Mouse (Mus musculus) gastrocnemius, postnatal 4 days (tissue): ENCODE measurements around the gene Gabarapl2. TPM values are rescaled to one million over a fixed set of nuclear protein-coding genes. Genes with fewer than 3 reads are reported as not detected.
"Not testable (repeated sequence)": the region's sequence is repeated elsewhere in the genome, so short reads cannot be mapped to it uniquely, and the experiment has no call there.

Experiments
- DNase-seq, 2 experiments: peaks; one replicate each; pipeline ENCODE4 v3.0.0; 2021 to 2022; ENCODE audit warnings: low spot score in 2 of 2, mixed read lengths in 2 of 2
- total RNA-seq, 2 experiments: library from RNA; stranded (reverse); gene quantifications; 2 replicates each; pipeline ENCODE4 v1.2.3; 2021

Gene Gabarapl2
- total RNA-seq, 2 experiments from 2014 or later: 72.7 to 74.9 TPM

GRCm38 (mm10) chr8:111933348-111934076 is 7.0 kb upstream of the Gabarapl2 start, which contains the start of gene Tmem231:
Gene Tmem231, minus strand, starts transcription at chr8:111933881.
- peak; percentile 73 to 86 for DNase-seq

DNA sequence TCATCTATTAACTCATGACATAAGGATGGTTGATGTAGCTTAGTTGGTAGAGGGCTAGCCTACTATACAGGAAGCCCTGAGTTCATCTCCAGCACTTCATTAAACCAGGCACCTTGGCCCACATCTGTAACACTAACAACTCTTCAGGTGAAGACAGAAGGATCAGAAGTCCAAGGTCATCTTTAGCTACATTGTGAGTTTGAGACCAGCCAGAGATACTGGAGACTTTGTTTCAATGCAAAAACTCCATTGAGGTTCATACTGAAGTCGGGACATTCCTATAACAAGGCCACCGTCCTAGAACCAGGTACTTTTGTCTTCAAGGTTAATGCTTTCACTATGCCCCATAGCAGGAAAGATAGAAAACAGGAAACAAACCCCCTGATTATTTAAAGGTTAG is 6.3 kb upstream of the Gabarapl2 start:
- DNase-seq: no peak

DNA sequence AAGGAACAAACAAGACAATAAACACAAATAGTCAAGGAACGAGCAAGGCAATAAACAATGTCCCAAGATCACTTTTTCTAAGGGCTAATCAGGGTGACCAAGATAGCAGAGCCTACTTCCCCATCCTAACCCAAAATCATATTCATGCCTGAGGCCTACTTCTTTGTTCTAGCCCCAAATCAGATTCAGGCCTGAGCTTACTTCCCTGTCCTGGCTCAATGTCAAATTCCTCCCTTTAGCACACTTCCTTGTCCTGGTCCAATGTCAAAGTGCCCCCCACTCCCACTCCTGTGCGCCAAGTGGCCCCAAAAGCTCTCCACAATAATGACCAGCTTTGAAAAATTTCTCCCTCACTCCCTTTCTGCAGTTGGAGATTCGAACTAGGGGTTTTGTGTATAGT is 3.3 kb upstream of the Gabarapl2 start:
- no peak for DNase-seq

DNA sequence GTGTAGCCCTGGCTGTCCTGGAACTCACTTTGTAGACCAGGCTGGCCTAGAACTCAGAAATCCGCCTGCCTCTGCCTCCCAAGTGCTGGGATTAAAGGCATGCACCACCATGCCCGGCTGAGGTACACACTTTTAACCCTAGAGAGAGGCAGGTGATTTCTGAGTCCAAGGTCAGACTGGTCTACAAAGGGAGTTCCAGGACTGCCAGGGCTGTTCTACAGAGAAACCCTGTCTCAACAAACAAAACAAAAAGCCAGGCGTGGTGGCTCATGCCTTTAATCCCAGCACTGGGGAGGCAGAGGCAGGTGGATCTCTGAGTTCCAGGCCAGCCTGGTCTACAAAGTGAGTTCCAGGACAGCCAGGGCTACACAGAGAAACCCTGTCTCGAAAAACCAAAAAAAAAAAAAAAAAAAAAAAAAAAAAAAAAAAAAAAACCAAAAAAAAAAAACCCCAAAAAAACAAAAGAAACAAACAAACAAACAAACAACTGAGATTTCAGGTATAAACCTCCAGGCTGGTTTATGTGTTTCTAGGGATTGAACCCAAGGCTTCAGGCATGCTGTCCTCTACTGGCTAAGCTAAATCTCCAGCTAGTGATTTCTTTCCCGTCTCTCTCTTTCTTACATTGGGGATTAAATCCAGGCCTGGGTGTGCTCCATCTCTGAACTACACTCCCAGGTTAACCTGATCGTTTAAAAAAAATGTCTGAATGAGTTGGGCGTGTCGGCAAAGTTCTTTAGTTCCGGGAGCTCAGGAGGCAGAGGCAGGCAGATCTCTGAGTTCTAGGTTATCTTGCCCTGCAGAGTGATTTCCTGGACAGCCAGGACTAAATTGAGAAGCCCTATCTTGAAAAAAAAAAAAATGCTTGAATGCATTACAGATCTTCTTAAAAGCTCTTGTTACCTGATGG is 2.2 kb upstream of the Gabarapl2 start:
- DNase-seq: not testable (repeated sequence)

DNA sequence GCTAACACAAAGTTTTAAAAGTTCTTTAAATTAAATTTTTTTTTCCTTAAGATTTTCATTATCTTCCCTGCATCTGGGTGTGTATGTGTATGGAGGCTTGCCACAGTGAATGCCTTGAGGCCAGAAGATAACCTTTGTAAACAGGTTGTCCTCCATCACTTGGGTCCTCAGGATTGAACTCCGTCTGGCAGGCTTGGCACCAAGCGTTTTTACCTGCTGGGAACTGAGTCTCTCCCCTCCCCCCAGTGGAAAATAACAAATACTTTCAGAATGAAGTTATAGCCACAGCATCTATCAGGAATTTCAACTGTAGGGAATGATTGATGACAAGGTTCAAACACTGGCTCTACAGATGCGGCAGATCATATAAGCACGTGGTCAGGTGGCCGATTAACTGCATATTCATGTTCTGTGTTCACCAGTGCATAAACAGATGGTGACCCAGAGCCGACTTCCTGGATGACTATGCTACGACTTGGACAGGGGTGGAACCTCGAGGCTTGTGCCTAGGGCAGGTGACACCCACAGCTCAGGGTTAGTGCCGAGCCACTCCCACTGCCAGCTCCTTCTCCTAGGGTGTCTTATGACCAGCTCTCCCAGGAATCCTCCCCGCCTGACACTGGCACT is 874 bp upstream of the Gabarapl2 start:
- DNase-seq: no peak

GRCm38 (mm10) chr8:111941101-111941454 is 575 bp downstream of the Gabarapl2 start:
- DNase-seq: peak; percentile 27 to 44

GRCm38 (mm10) chr8:111943544-111943943 is 3.0 kb downstream of the Gabarapl2 start:
- DNase-seq: no peak

DNA sequence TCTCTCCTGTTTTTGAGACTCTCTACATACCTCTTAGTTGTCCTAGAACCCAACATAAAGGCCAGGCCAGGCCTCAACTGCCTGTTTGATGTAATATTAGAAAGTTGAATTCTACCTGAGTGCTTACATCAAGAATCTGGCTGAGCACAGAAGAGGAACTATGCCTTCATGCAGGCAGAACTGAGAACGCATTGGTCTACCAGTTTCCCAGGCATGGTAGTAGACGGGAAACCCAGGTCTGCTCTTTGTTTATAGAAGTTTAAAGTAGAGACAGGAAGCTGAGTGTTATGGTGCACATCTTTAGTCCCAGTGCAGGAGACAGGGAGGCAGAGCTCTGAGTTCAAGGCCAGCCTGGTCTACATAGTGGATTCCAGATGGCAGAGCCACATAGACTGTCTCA is 6.6 kb downstream of the Gabarapl2 start:
- DNase-seq: no peak

- no peak for DNase-seq
Observed at GRCm38 (mm10) chr8:111947954-111948353, 7.5 kb downstream of the Gabarapl2 start.

- no peak for DNase-seq
Observed at GRCm38 (mm10) chr8:111950846-111951245, 10.3 kb downstream of the Gabarapl2 start.

DNA sequence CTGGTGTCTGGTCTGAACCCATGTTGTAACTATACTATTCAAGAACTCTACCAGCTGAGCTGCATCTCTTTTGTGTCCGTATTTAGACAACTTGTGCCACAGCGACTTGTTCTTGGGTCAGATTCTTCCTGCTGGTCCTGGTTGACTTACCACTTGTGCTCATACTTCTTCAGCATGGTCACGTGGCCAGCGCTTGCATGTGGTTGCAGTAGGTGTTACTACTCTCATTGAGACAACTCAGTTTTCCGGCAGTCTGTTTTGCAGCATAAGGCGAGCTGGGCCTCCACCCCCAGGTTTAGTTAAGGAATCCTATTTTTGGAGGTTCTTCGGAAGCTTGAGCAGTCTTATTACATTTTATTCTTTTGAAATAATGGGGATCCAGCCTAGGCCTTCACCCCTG is 10.8 kb downstream of the Gabarapl2 start:
- DNase-seq: no peak

GRCm38 (mm10) chr8:111951936-111952335 is 11.4 kb downstream of the Gabarapl2 start:
- DNase-seq: no peak

- no peak for DNase-seq
Observed at GRCm38 (mm10) chr8:111954844-111955594, 14.5 kb downstream of the Gabarapl2 start.

DNA sequence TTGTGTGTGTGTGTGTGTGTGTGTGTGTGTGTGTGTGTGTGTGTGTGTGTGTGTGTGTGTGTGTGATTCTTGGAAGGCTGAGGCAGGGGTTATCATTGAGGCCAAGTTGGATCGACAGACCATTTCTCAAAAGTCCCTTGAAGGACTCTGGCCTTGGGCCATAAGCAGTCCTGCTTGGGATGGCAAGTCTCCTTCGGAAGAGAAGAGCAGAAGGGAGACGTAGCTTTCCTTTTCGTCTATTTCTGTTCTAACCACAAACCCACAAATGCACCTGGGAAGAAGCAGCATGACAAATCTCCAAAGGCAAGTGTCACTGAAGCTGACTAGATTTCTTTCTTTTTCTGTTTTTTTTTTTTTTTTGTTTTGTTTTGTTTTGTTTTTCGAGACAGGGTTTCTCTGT is 15.4 kb downstream of the Gabarapl2 start:
- DNase-seq: no peak

- no peak for DNase-seq
Observed at GRCm38 (mm10) chr8:111957231-111957630, 16.7 kb downstream of the Gabarapl2 start.

GRCm38 (mm10) chr8:111960591-111961321 is 20.3 kb downstream of the Gabarapl2 start:
- no peak for DNase-seq

GRCm38 (mm10) chr8:111961330-111961729 is 20.8 kb downstream of the Gabarapl2 start:
- DNase-seq: no peak

- no peak for DNase-seq
Observed at GRCm38 (mm10) chr8:111962589-111962988, 22.1 kb downstream of the Gabarapl2 start.

DNA sequence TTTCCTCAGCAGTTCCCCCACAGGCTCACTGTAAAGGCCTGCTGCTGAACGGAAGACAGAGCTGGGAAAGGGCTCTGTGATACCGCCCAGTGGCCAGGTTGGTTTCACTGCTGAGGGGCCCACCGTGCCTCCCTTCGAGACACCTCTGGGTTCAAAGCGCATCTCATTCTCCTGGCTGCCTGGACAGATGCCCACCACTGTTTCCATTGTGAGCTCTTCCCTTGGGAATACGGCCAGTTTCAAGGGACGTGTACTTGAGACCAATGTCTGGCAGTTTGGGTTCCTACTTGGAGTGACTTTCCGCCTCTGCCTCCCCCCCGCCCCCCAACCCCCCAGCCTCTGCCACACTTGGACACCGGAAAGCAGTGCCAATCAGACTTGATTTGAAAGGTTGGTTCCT is 22.6 kb downstream of the Gabarapl2 start:
- no peak for DNase-seq

GRCm38 (mm10) chr8:111963546-111963945 is 23.0 kb downstream of the Gabarapl2 start:
- no peak for DNase-seq
